Mouse (Mus musculus) heart, adult 2 months (tissue): ENCODE data around the gene Fgf12.

Source experiments
- CTCF ChIP-seq: fragments of 200-600 bp; IDR thresholded peaks from 2 replicates; pipeline ENCODE4 v1.8.1; 2022; ENCODE audit warnings: antibody characterized with exemption, mild to moderate bottlenecking, moderate library complexity
- POLR2A ChIP-seq: fragments of 200-500 bp; IDR thresholded peaks from 2 replicates; pipeline ENCODE4 v1.6.1; 2011; ENCODE audit warnings: mild to moderate bottlenecking, low read depth, low read length, control low read depth; ENCODE audit not compliant: insufficient read depth

DNA sequence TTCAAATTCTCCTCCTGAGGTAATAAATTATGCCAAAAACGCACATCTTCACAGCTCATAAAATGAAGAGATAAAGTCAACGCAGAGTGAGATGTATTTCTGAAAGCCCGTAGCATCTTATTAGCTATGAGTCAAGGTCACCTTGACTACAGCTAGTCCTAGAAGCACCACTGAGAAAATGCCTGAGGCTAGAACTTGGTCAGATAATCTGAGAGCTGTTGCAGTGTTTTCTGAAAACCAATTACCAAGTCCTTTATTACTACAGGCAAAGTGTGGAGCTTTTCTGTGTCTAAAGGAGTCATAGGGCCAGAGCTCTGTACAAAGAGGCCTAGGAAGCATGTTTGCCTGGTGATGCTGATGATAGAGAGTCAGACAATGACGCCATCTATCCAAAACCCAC lies 498.6 kb downstream of the Fgf12 start:
- TF ChIP-seq POLR2A (no peak), CTCF (no peak)
